Mouse (Mus musculus) MEL (cell line): ENCODE data around the gene Tmprss4.
A peak's percentile ranks its signal among the peaks of the same experiment; 100 is the strongest.

Experiments used
- BHLHE40 ChIP-seq: IDR thresholded peaks from 2 replicates; pipeline ENCODE4 v1.6.1; 2012; ENCODE audit warnings: low read depth, mild to moderate bottlenecking, inconsistent platforms, low read length, improper control_type of control experiment, borderline replicate concordance
- CTCF ChIP-seq, 3 experiments: IDR thresholded peaks in 2 of 3; conservative IDR thresholded peaks in 1 of 3; 2 replicates each; pipeline ENCODE4 v1.5.1; 2011 to 2012; ENCODE audit warnings: low read length in 3 of 3, low read depth in 2 of 3, mild to moderate bottlenecking in 2 of 3, improper control_type of control experiment in 1 of 3, inconsistent platforms in 1 of 3, mixed read lengths in 1 of 3, moderate library complexity in 1 of 3; ENCODE audit not compliant: control insufficient read depth in 1 of 3, insufficient read depth in 1 of 3, poor library complexity in 1 of 3, severe bottlenecking in 1 of 3
- GABPA ChIP-seq: IDR thresholded peaks from 2 replicates; pipeline ENCODE4 v1.6.1; 2012; ENCODE audit warnings: low read depth, mild to moderate bottlenecking, inconsistent platforms, low read length, improper control_type of control experiment, moderate library complexity
- GATA1 ChIP-seq: IDR thresholded peaks from 2 replicates; pipeline ENCODE4 v1.6.1; 2011; ENCODE audit warnings: low read depth, low read length, improper control_type of control experiment
- MAZ ChIP-seq: IDR thresholded peaks from 2 replicates; pipeline ENCODE4 v1.6.1; 2012; ENCODE audit warnings: low read depth, mild to moderate bottlenecking, inconsistent platforms, low read length, improper control_type of control experiment
- MYC ChIP-seq: IDR thresholded peaks from 2 replicates; pipeline ENCODE4 v1.6.1; 2011; ENCODE audit warnings: low read depth, mild to moderate bottlenecking, low read length, improper control_type of control experiment, moderate library complexity
- NELFE ChIP-seq: IDR thresholded peaks from 2 replicates; pipeline ENCODE4 v1.6.1; 2011; ENCODE audit warnings: low read depth, low read length, improper control_type of control experiment
- NRF1 ChIP-seq: IDR thresholded peaks from 2 replicates; pipeline ENCODE4 v1.6.1; 2014; ENCODE audit warnings: low read depth, mild to moderate bottlenecking, inconsistent platforms, low read length, improper control_type of control experiment, moderate library complexity; ENCODE audit not compliant: poor library complexity, insufficient read depth, severe bottlenecking
- POLR2A ChIP-seq, 2 experiments: IDR thresholded peaks; 2 replicates each; pipeline ENCODE4 v1.6.1; 2011 to 2012; ENCODE audit warnings: low read length in 2 of 2, mild to moderate bottlenecking in 2 of 2, control low read depth in 1 of 2, improper control_type of control experiment in 1 of 2, low read depth in 1 of 2, moderate library complexity in 1 of 2; ENCODE audit not compliant: control insufficient read depth in 1 of 2, insufficient read depth in 1 of 2, poor library complexity in 1 of 2
- POLR2AphosphoS2 ChIP-seq: IDR thresholded peaks from 2 replicates; pipeline ENCODE4 v1.6.1; 2011; ENCODE audit warnings: low read length, improper control_type of control experiment
- RAD21 ChIP-seq: IDR thresholded peaks from 2 replicates; pipeline ENCODE4 v1.6.1; 2011; ENCODE audit warnings: mild to moderate bottlenecking, low read depth, low read length, improper control_type of control experiment
- ZKSCAN1 ChIP-seq: IDR thresholded peaks from 2 replicates; pipeline ENCODE4 v1.6.1; 2012; ENCODE audit warnings: low read depth, mild to moderate bottlenecking, inconsistent platforms, low read length, improper control_type of control experiment, moderate library complexity

GRCm38 (mm10) chr9:45219644-45220043 lies 15.8 kb upstream of the Tmprss4 start:
- TF ChIP-seq CTCF (IDR thresholded peaks at IDR 0.05 in 2 of 3, conservative IDR thresholded peaks at IDR 0.05 in 1 of 3; ENCODE audit: control insufficient read depth in 1 of 3, insufficient read depth in 1 of 3, low read depth in 2 of 3, low read length in 3 of 3, poor library complexity in 1 of 3, severe bottlenecking in 1 of 3): no peak
- TF ChIP-seq RAD21: no peak
- TF ChIP-seq POLR2A (IDR thresholded peaks at IDR 0.05; ENCODE audit: control insufficient read depth in 1 of 2, insufficient read depth in 1 of 2, low read depth in 1 of 2, low read length in 2 of 2, poor library complexity in 1 of 2): no peak
- peak; percentile 45 for TF ChIP-seq GATA1
- TF ChIP-seq POLR2AphosphoS2: no peak
- no peak for TF ChIP-seq NELFE
- TF ChIP-seq ZKSCAN1: no peak
- TF ChIP-seq MAZ: no peak
- no peak for TF ChIP-seq MYC
- TF ChIP-seq BHLHE40: no peak
- no peak for TF ChIP-seq GABPA
- no peak for TF ChIP-seq NRF1
